Mouse (Mus musculus): ENCODE measurements around the gene Sox5. TPM values are rescaled to one million over a fixed set of nuclear protein-coding genes. Genes with fewer than 3 reads are reported as not detected.

Sox5 gene
- total RNA-seq (2014; rRNA removed) (12.3 and 26.2 TPM in 2 replicates), polyA plus RNA-seq (2015; fragmentation: Nextera tagmentation; extraction: Ambion mirVana) (32.9 and 35.1 TPM in 2 replicates)

DNA sequence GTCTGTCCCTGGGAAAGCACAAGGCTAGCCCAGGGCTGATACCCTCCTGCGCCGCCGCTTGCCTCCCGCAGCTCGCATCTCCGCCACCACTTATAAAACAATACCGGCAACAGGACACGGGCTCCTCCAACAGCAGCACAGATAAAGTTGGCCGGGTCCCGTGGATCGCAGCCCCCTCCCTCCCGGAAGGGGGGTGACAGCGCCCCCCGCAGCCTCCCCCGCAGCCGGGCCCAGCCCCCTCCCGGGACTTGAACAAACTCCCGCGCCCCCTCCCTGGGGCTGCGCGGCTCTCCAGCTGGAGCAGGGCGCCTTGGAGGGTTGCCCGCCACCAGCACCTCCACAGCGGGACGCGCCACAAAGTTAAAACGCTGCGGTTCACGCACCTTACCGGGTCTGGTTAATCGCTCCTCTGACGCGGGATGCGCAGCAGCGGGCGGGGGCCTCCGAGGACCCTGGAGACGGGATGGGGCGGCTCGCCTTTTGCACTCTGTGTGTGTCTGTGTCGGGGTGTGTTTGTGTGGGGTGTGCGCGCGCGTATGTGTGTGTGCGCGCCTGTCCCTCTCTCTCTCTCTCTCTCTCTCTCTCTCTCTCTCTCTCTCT, at the start of gene Sox5:
Gene Sox5, minus strand, starts transcription at position 547 of the 600 bp plus-strand sequence.
- ATAC-seq (peak; percentile 84), DNase-seq (ENCODE audit: low spot score) (peak; percentile 61)
- Histone ChIP-seq H3K4me2 (ENCODE audit: low read depth, low read length) (peak within 1 kb of the TSS; percentile 97), H3K27ac (peak within 1 kb of the TSS; percentile 54; the same call in 1 of the 2 replicates), H3K9ac (replicated peaks; ENCODE audit: low read length) (peak within 1 kb of the TSS; percentile 71), H3K27me3 (ENCODE audit: insufficient read depth, low read length) (no peaks in the 10 kb centered on the region), H3K36me3 (ENCODE audit: insufficient read depth, low read length) (no peaks in the 10 kb centered on the region), H3K9me3 (ENCODE audit: low read length) (no peaks in the 10 kb centered on the region), H3K4me3 (ENCODE audit: low read length) (peak within 1 kb of the TSS; percentile 87), H3K4me1 (ENCODE audit: insufficient read depth, low read length) (0 out of 2 replicates have a peak, but pooled peaks cover 5% of the 10 kb centered on the region)
- no peak for TF ChIP-seq CTCF (IDR thresholded peaks at IDR 0.05; ENCODE audit: low read depth)
- 0% methylated on average over 45 of the region's 47 CpGs for WGBS

DNA sequence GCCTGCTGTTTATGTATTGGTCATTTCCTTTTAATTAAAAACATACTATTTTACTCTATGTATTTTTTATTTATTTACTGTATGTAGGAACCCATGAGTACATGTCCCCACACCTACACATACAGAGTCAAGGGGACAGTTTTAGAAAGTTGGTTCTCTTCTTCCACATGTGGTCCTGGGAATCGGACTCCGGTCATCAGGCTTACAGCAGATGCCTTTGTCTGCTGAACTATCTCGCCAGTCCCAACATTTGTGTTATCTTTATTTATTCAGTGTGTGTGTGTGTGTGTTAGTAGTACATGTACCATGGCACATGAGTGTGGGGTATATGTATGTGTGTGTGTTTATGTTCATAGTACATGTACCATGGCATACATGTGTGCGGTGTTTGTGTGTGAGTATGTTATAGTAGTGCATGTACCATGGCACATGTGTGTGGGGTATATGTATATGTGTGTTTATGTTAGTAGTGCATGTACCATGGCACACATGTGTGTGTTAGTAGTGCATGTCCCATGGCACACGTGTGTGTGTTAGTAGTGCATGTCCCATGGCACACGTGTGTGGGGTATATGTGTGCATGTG, 43.3 kb upstream of the Sox5 start:
- no peak overlapping the region for H3K4me2 ChIP-seq (ENCODE audit: low read depth, low read length)
- TF ChIP-seq CTCF (IDR thresholded peaks at IDR 0.05; ENCODE audit: low read depth): no peak
- H3K36me3 ChIP-seq (ENCODE audit: insufficient read depth, low read length): no peaks in the 10 kb centered on the region
- 95% methylated on average over 6 of the region's 6 CpGs for WGBS
- no peak for DNase-seq (ENCODE audit: low spot score)
- no peaks in the 10 kb centered on the region for H3K9me3 ChIP-seq (ENCODE audit: low read length)
- H3K4me1 ChIP-seq (ENCODE audit: insufficient read depth, low read length): no peaks in the 10 kb centered on the region
- no peak overlapping the region for H3K9ac ChIP-seq (replicated peaks; ENCODE audit: low read length)
- no peak for ATAC-seq
- H3K27ac ChIP-seq: no peak overlapping the region
- H3K27me3 ChIP-seq (ENCODE audit: insufficient read depth, low read length): no peaks in the 10 kb centered on the region
- H3K4me3 ChIP-seq (ENCODE audit: low read length): no peak overlapping the region

DNA sequence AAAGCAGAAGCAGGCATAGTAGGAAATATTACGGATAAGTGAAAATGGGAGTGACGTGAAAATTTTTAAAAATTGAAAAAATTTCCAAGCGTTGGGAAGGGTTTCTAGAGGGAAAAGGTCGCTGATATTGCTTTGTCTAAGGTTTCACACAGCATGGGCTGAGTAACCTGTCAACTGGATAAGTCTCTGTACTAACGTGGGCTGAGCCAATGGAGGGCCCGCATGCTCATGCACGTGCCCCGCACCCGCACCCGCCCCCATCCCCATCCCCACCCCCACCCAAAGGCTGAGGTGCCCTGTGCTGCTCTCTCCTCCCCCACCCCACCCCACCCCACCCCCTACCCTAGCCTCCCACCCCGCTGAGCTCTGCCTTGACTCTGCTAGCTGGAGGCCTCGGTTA, 42.4 kb upstream of the Sox5 start:
- no peak overlapping the region for H3K4me2 ChIP-seq (ENCODE audit: low read depth, low read length)
- H3K4me3 ChIP-seq (ENCODE audit: low read length): no peak overlapping the region
- no peak for TF ChIP-seq CTCF (IDR thresholded peaks at IDR 0.05; ENCODE audit: low read depth)
- no peaks in the 10 kb centered on the region for H3K27me3 ChIP-seq (ENCODE audit: insufficient read depth, low read length)
- ATAC-seq (no peak), DNase-seq (ENCODE audit: low spot score) (no peak)
- no peak overlapping the region for H3K27ac ChIP-seq
- no peaks in the 10 kb centered on the region for H3K9me3 ChIP-seq (ENCODE audit: low read length)
- H3K36me3 ChIP-seq (ENCODE audit: insufficient read depth, low read length): no peaks in the 10 kb centered on the region
- 75% methylated on average over 11 of the region's 12 CpGs for WGBS
- H3K4me1 ChIP-seq (ENCODE audit: insufficient read depth, low read length): no peaks in the 10 kb centered on the region
- H3K9ac ChIP-seq (replicated peaks; ENCODE audit: low read length): no peak overlapping the region

DNA sequence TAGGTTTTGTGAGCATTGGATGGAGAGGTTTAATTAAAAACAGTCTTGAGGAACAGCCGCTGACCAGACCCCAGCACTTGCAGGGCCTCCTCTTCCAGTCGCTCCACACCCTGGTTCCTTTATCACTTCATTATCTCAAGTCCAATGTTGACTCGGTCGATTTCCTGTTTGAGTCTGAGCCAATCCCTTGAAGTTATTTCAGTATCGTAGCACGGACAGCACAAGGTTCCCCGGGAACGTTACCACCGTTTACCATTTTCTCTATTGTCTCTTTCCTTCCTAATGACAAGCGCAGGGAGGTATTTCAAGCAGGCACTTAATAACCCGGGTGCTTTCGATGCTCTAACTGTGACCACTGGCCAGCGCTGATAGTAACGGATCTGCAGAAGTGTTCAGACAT, 40.8 kb upstream of the Sox5 start:
- Histone ChIP-seq H3K9ac (replicated peaks; ENCODE audit: low read length) (no peak overlapping the region), H3K4me2 (ENCODE audit: low read depth, low read length) (no peak overlapping the region), H3K4me1 (ENCODE audit: insufficient read depth, low read length) (no peaks in the 10 kb centered on the region), H3K36me3 (ENCODE audit: insufficient read depth, low read length) (no peaks in the 10 kb centered on the region), H3K27ac (no peak overlapping the region), H3K27me3 (ENCODE audit: insufficient read depth, low read length) (no peaks in the 10 kb centered on the region), H3K9me3 (ENCODE audit: low read length) (no peaks in the 10 kb centered on the region), H3K4me3 (ENCODE audit: low read length) (no peak overlapping the region)
- no peak for TF ChIP-seq CTCF (IDR thresholded peaks at IDR 0.05; ENCODE audit: low read depth)
- WGBS: 65% methylated on average over 14 of the region's 14 CpGs
- ATAC-seq (no peak), DNase-seq (ENCODE audit: low spot score) (no peak)

DNA sequence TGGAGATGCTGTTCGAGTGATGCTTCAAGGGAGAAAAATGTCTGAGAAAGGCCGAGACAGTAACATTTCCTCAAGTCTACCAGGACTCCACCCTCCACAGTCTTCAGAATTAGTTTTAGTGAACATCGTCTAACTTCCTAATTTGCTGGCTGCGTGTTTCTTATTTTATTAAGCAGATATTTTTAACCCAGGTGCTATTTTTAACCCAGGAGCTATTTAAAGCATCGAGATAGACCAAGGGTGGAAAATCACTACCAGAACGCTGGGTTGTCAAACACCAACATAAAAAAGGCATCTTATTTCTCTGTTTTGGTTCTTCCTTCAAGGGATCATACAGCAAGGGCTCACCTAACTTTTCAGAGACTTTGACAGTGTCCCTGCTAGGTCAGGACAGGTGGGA, 39.2 kb upstream of the Sox5 start:
- H3K27me3 ChIP-seq (ENCODE audit: insufficient read depth, low read length): no peaks in the 10 kb centered on the region
- WGBS: 88% methylated on average over 6 of the region's 6 CpGs
- no peaks in the 10 kb centered on the region for H3K9me3 ChIP-seq (ENCODE audit: low read length)
- no peaks in the 10 kb centered on the region for H3K36me3 ChIP-seq (ENCODE audit: insufficient read depth, low read length)
- no peak for TF ChIP-seq CTCF (IDR thresholded peaks at IDR 0.05; ENCODE audit: low read depth)
- H3K9ac ChIP-seq (replicated peaks; ENCODE audit: low read length): no peak overlapping the region
- no peak overlapping the region for H3K27ac ChIP-seq
- no peak overlapping the region for H3K4me2 ChIP-seq (ENCODE audit: low read depth, low read length)
- no peak overlapping the region for H3K4me3 ChIP-seq (ENCODE audit: low read length)
- no peak for DNase-seq (ENCODE audit: low spot score)
- ATAC-seq: no peak
- H3K4me1 ChIP-seq (ENCODE audit: insufficient read depth, low read length): no peaks in the 10 kb centered on the region

DNA sequence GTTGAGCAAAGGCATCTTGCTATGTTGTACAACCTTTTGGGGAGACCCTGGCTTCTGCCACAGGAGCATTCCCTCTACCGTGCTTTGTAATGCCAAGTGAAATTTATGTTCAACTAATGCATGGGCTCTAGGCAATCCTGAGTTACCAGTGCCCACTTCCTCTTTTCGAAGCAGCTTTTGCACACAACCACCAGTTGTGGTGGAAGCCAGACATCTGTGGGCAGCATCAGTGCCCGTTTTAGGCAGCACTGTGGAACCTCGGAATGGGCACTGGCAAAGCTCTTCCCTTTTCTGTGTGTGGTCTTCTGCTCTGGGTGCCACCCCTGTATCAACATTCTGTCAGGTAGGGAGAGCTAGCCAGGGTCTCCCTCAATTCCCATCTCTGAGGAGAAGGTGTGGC, 36.2 kb upstream of the Sox5 start:
- no peak for ATAC-seq
- Histone ChIP-seq H3K4me2 (ENCODE audit: low read depth, low read length) (no peak overlapping the region), H3K9me3 (ENCODE audit: low read length) (no peaks in the 10 kb centered on the region), H3K9ac (replicated peaks; ENCODE audit: low read length) (no peak overlapping the region), H3K27ac (no peak overlapping the region), H3K27me3 (ENCODE audit: insufficient read depth, low read length) (no peaks in the 10 kb centered on the region), H3K36me3 (ENCODE audit: insufficient read depth, low read length) (no peaks in the 10 kb centered on the region), H3K4me3 (ENCODE audit: low read length) (no peak overlapping the region), H3K4me1 (ENCODE audit: insufficient read depth, low read length) (no peaks in the 10 kb centered on the region)
- 95% methylated on average over 4 of the region's 4 CpGs for WGBS
- TF ChIP-seq CTCF (IDR thresholded peaks at IDR 0.05; ENCODE audit: low read depth): no peak
- no peak for DNase-seq (ENCODE audit: low spot score)

DNA sequence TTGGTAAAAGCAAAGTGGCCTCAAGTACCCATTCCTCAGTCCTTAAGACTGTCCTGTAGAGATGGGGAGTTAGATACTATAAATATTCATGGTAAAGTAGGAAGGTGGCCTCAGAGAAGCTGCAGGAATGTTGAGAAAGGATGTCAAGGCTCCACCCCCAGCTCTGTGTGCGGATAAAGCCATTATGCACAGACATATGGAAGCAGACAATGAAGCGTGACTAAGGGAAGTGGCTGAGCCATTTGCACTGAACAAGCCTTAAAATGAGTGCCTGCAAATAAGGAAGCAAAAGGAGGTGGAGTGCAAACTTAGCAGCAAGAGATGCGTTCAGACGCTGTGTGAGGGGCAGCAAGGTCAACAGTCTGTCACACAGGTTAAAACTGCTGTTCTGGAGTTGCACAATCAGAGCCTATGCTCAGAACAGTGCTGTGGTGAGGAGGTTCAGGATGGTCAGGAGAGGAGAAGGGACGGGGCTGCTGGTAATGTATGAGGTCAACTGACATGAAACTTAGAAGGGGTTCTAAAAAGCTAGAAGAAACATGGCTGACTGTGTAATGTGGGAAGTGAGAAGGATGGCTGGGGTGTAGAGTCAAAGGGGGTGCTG, 35.7 kb upstream of the Sox5 start:
- Histone ChIP-seq H3K4me3 (ENCODE audit: low read length) (no peak overlapping the region), H3K4me2 (ENCODE audit: low read depth, low read length) (no peak overlapping the region), H3K4me1 (ENCODE audit: insufficient read depth, low read length) (no peaks in the 10 kb centered on the region), H3K27me3 (ENCODE audit: insufficient read depth, low read length) (no peaks in the 10 kb centered on the region), H3K9me3 (ENCODE audit: low read length) (no peaks in the 10 kb centered on the region), H3K36me3 (ENCODE audit: insufficient read depth, low read length) (no peaks in the 10 kb centered on the region), H3K9ac (replicated peaks; ENCODE audit: low read length) (no peak overlapping the region), H3K27ac (no peak overlapping the region)
- no peak for TF ChIP-seq CTCF (IDR thresholded peaks at IDR 0.05; ENCODE audit: low read depth)
- WGBS: 58% methylated on average over 5 of the region's 5 CpGs
- DNase-seq (ENCODE audit: low spot score) (no peak), ATAC-seq (no peak)
